Mouse (Mus musculus) limb, embryonic 11.5 days (tissue): Measurements from ENCODE around the gene Stat5a. TPM values are rescaled to one million over a fixed set of nuclear protein-coding genes. Genes with fewer than 3 reads are reported as not detected.
A peak's percentile ranks its signal among the peaks of the same experiment; 100 is the strongest.

Source experiments
- ATAC-seq: fragments of 200-750 bp; cut with Nextera tagmentation; 2 replicates; pipeline ENCODE4 v1.8.0; 2017; ENCODE audit warnings: low read depth; ENCODE audit not compliant: insufficient number of reproducible peaks, low FRiP score, low TSS enrichment
- DNase-seq: peaks from one replicate; pipeline ENCODE4 v3.0.0-alpha.2; 2015; ENCODE audit warnings: low spot score
- H3K27ac ChIP-seq: fragments of 300-500 bp; sonication (generic); replicated peaks from 2 replicates; pipeline ENCODE4 v1.5.1; 2014; ENCODE audit warnings: low read depth, mild to moderate bottlenecking, low read length
- H3K27me3 ChIP-seq: fragments of 300-500 bp; sonication (generic); 2 replicates; pipeline ENCODE4 v1.6.1; 2014; ENCODE audit warnings: mild to moderate bottlenecking, low read length, mixed read lengths; ENCODE audit not compliant: control insufficient read depth, insufficient read depth
- H3K36me3 ChIP-seq: fragments of 300-500 bp; sonication (generic); 2 replicates; pipeline ENCODE4 v1.6.1; 2014; ENCODE audit warnings: mild to moderate bottlenecking, low read length, moderate library complexity, mixed read lengths; ENCODE audit not compliant: control insufficient read depth, insufficient read depth
- H3K4me1 ChIP-seq: fragments of 300-500 bp; sonication (generic); 2 replicates; pipeline ENCODE4 v1.6.1; 2014; ENCODE audit warnings: low read length, mixed read lengths; ENCODE audit not compliant: control insufficient read depth, insufficient read depth
- H3K4me2 ChIP-seq: fragments of 300-500 bp; sonication (generic); 2 replicates; pipeline ENCODE4 v1.6.1; 2014; ENCODE audit warnings: low read depth, mild to moderate bottlenecking, moderate library complexity; ENCODE audit not compliant: severe bottlenecking
- H3K4me3 ChIP-seq: fragments of 300-500 bp; sonication (generic); 2 replicates; pipeline ENCODE4 v1.5.1; 2014; ENCODE audit warnings: low read depth, low read length
- H3K9ac ChIP-seq: fragments of 300-500 bp; sonication (generic); 2 replicates; pipeline ENCODE4 v1.6.1; 2014; ENCODE audit warnings: mild to moderate bottlenecking, low read length
- H3K9me3 ChIP-seq: fragments of 300-500 bp; sonication (generic); 2 replicates; pipeline ENCODE4 v1.6.1; 2016; ENCODE audit warnings: low read length; ENCODE audit not compliant: control insufficient read depth
- WGBS: fragments of 180-500 bp; shearing (Covaris S2); extraction: QIAGEN DNeasy Blood & Tissue Kit; methylation state at CpG from one replicate; pipeline ENCODE4 v1.1.7; 2014; 5-methylcytosine and 5-hydroxymethylcytosine counted together
- polyA plus RNA-seq: library from polyadenylated mRNA; unstranded; fragments of >200 nt; fragmentation: Nextera tagmentation; extraction: Ambion mirVana; gene quantifications from 2 replicates; pipeline ENCODE4 v1.2.1, GENCODE M21; 2014

Gene Stat5a
- polyA plus RNA-seq, 1 experiment from 2014 or later = 1.9 TPM

GRCm38 (mm10) chr11:100890481-100890880, 31.3 kb downstream of the Stat5a start:
- H3K4me3 ChIP-seq = no peak overlapping the region
- no peak for ATAC-seq
- H3K27me3 ChIP-seq = no peaks in the 10 kb centered on the region
- no peaks in the 10 kb centered on the region for H3K4me1 ChIP-seq
- H3K9ac ChIP-seq = no peak overlapping the region
- DNase-seq = no peak
- no peaks in the 10 kb centered on the region for H3K9me3 ChIP-seq
- H3K4me2 ChIP-seq = no peak overlapping the region
- H3K27ac ChIP-seq = no peak overlapping the region
- no peaks in the 10 kb centered on the region; the same call in 1 of the 2 replicates for H3K36me3 ChIP-seq
- 89% methylated on average over 6 of the region's 6 CpGs for WGBS

- H3K27me3 ChIP-seq = no peaks in the 10 kb centered on the region
- H3K9ac ChIP-seq = no peak overlapping the region
- H3K4me1 ChIP-seq = no peaks in the 10 kb centered on the region
- H3K4me2 ChIP-seq = no peak overlapping the region
- no peak overlapping the region for H3K4me3 ChIP-seq
- WGBS = 64% methylated on average over 15 of the region's 15 CpGs
- DNase-seq (no peak), ATAC-seq (no peak)
- no peak overlapping the region for H3K27ac ChIP-seq
- H3K36me3 ChIP-seq = no peaks in the 10 kb centered on the region; the same call in 1 of the 2 replicates
- H3K9me3 ChIP-seq = no peaks in the 10 kb centered on the region
Observed at GRCm38 (mm10) chr11:100891256-100892123, 32.3 kb downstream of the Stat5a start.

GRCm38 (mm10) chr11:100892435-100892834, 33.3 kb downstream of the Stat5a start:
- H3K27me3 ChIP-seq = no peaks in the 10 kb centered on the region
- H3K27ac ChIP-seq = no peak overlapping the region
- ATAC-seq (no peak), DNase-seq (no peak)
- 90% methylated on average over 5 of the region's 5 CpGs for WGBS
- no peak overlapping the region for H3K9ac ChIP-seq
- no peak overlapping the region for H3K4me3 ChIP-seq
- H3K4me1 ChIP-seq = no peaks in the 10 kb centered on the region
- H3K9me3 ChIP-seq = no peaks in the 10 kb centered on the region
- H3K36me3 ChIP-seq = no peaks in the 10 kb centered on the region; the same call in 1 of the 2 replicates
- H3K4me2 ChIP-seq = no peak overlapping the region

GRCm38 (mm10) chr11:100893482-100893881, 34.3 kb downstream of the Stat5a start:
- no peak overlapping the region for H3K27ac ChIP-seq
- ATAC-seq = no peak
- H3K9me3 ChIP-seq = no peaks in the 10 kb centered on the region
- WGBS = 18% methylated on average over 9 of the region's 9 CpGs
- no peak overlapping the region for H3K9ac ChIP-seq
- no peaks in the 10 kb centered on the region for H3K27me3 ChIP-seq
- H3K4me3 ChIP-seq = no peak overlapping the region
- no peak overlapping the region for H3K4me2 ChIP-seq
- no peaks in the 10 kb centered on the region; the same call in 1 of the 2 replicates for H3K36me3 ChIP-seq
- H3K4me1 ChIP-seq = no peaks in the 10 kb centered on the region
- DNase-seq = peak; percentile 92

GRCm38 (mm10) chr11:100894146-100894918, 35.2 kb downstream of the Stat5a start:
- ATAC-seq (no peak), DNase-seq (no peak)
- 63% methylated on average over 9 of the region's 9 CpGs for WGBS
- Histone ChIP-seq H3K4me3 (no peak overlapping the region), H3K4me1 (no peaks in the 10 kb centered on the region), H3K9ac (no peak overlapping the region), H3K27ac (no peak overlapping the region), H3K27me3 (no peaks in the 10 kb centered on the region), H3K36me3 (no peaks in the 10 kb centered on the region; the same call in 1 of the 2 replicates), H3K9me3 (no peaks in the 10 kb centered on the region), H3K4me2 (no peak overlapping the region)

GRCm38 (mm10) chr11:100896078-100896477, 36.9 kb downstream of the Stat5a start:
- no peaks in the 10 kb centered on the region for H3K4me1 ChIP-seq
- H3K4me2 ChIP-seq = no peak overlapping the region
- ATAC-seq (no peak), DNase-seq (no peak)
- no peaks in the 10 kb centered on the region; the same call in 1 of the 2 replicates for H3K36me3 ChIP-seq
- no peaks in the 10 kb centered on the region for H3K27me3 ChIP-seq
- 86% methylated on average over 10 of the region's 10 CpGs for WGBS
- no peak overlapping the region for H3K27ac ChIP-seq
- H3K9me3 ChIP-seq = no peaks in the 10 kb centered on the region
- no peak overlapping the region for H3K9ac ChIP-seq
- H3K4me3 ChIP-seq = no peak overlapping the region

- Histone ChIP-seq H3K9ac (no peak overlapping the region), H3K27ac (no peak overlapping the region), H3K4me3 (no peak overlapping the region), H3K4me1 (no peaks in the 10 kb centered on the region), H3K27me3 (no peaks in the 10 kb centered on the region), H3K36me3 (peaks cover 5% of the 10 kb centered on the region; the same call in 1 of the 2 replicates), H3K9me3 (no peaks in the 10 kb centered on the region), H3K4me2 (no peak overlapping the region)
- DNase-seq = no peak
- no peak for ATAC-seq
- 79% methylated on average over 7 of the region's 7 CpGs for WGBS
Observed at GRCm38 (mm10) chr11:100897294-100898231, 38.4 kb downstream of the Stat5a start.
